Mouse (Mus musculus) CH12.LX (cell line): Measurements from ENCODE around the gene Aes. TPM values are rescaled to one million over a fixed set of nuclear protein-coding genes. Genes with fewer than 3 reads are reported as not detected.
A peak's percentile ranks its signal among the peaks of the same experiment; 100 is the strongest.

Experiments used
- DNase-seq: peaks from one replicate; pipeline ENCODE4 v3.0.0-alpha.2; 2013; ENCODE audit errors: extremely low read depth
- H3K27ac ChIP-seq: 2 replicates; pipeline ENCODE4 v1.5.1; 2012; ENCODE audit warnings: low read depth, mild to moderate bottlenecking, control low read depth, moderate library complexity; ENCODE audit not compliant: insufficient read depth
- H3K27me3 ChIP-seq: replicated peaks from 2 replicates; pipeline ENCODE3; 2012; ENCODE audit warnings: inconsistent platforms
- H3K36me3 ChIP-seq, 2 experiments: replicated peaks in 1 of 2; 2 replicates each; pipeline versions ENCODE3 to v1.6.1; 2012; ENCODE audit warnings: inconsistent platforms in 1 of 2, low read length in 1 of 2, mild to moderate bottlenecking in 1 of 2, mixed read lengths in 1 of 2, moderate library complexity in 1 of 2; ENCODE audit not compliant: control insufficient read depth in 1 of 2, insufficient read depth in 1 of 2
- H3K4me1 ChIP-seq, 2 experiments: 2 replicates each; pipeline ENCODE4 v1.6.1; 2012; ENCODE audit warnings: inconsistent platforms in 1 of 2, moderate library complexity in 1 of 2; ENCODE audit not compliant: insufficient read depth in 2 of 2, control insufficient read depth in 1 of 2
- H3K4me2 ChIP-seq: 2 replicates; pipeline ENCODE4 v1.6.1; 2012; ENCODE audit warnings: low read depth, mild to moderate bottlenecking, control low read depth; ENCODE audit not compliant: poor library complexity, insufficient read depth, severe bottlenecking
- H3K4me3 ChIP-seq, 3 experiments: fragments of 150-350 bp in 1 of 3; sonication (generic) in 1 of 3; replicated peaks in 1 of 3; 2 replicates each; pipeline versions ENCODE3 to v1.5.1; 2011 to 2012; ENCODE audit warnings: low read depth in 2 of 3, low read length in 2 of 3, mild to moderate bottlenecking in 2 of 3, moderate library complexity in 2 of 3, control low read depth in 1 of 3, improper control_type of control experiment in 1 of 3, inconsistent platforms in 1 of 3, mixed read lengths in 1 of 3; ENCODE audit not compliant: poor library complexity in 1 of 3
- H3K79me2 ChIP-seq: replicated peaks from 2 replicates; pipeline ENCODE4 v1.6.1; 2012; ENCODE audit warnings: mild to moderate bottlenecking, moderate library complexity; ENCODE audit not compliant: control insufficient read depth, poor library complexity, insufficient read depth, severe bottlenecking; ENCODE audit errors: extremely low read depth
- H3K9ac ChIP-seq: 2 replicates; pipeline ENCODE4 v1.6.1; 2012; ENCODE audit warnings: low read depth, mild to moderate bottlenecking, control low read depth, moderate library complexity; ENCODE audit not compliant: insufficient read depth
- H3K9me3 ChIP-seq: replicated peaks from 2 replicates; pipeline ENCODE3; 2012; ENCODE audit warnings: low read length, inconsistent platforms, mixed read lengths
- CHD2 ChIP-seq: IDR thresholded peaks from 2 replicates; pipeline ENCODE4 v1.6.1; 2011; ENCODE audit warnings: low read length, improper control_type of control experiment
- CTCF ChIP-seq, 2 experiments: IDR thresholded peaks in 1 of 2; conservative IDR thresholded peaks in 1 of 2; 2 replicates each; pipeline ENCODE4 v1.5.1; 2011 to 2012; ENCODE audit warnings: low read depth in 2 of 2, low read length in 2 of 2, improper control_type of control experiment in 1 of 2, inconsistent platforms in 1 of 2, mild to moderate bottlenecking in 1 of 2, moderate library complexity in 1 of 2
- ELF1 ChIP-seq: IDR thresholded peaks from 2 replicates; pipeline ENCODE4 v1.6.1; 2014; ENCODE audit warnings: low read depth, mild to moderate bottlenecking, inconsistent platforms, low read length, improper control_type of control experiment
- GABPA ChIP-seq: IDR thresholded peaks from 2 replicates; pipeline ENCODE4 v1.6.1; 2012; ENCODE audit warnings: low read depth, low read length, improper control_type of control experiment, inconsistent platforms; ENCODE audit not compliant: insufficient replicate concordance
- MAFK ChIP-seq: IDR thresholded peaks from 2 replicates; pipeline ENCODE4 v1.6.1; 2011; ENCODE audit warnings: low read length, improper control_type of control experiment; ENCODE audit not compliant: insufficient replicate concordance
- NRF1 ChIP-seq: IDR thresholded peaks from 2 replicates; pipeline ENCODE4 v1.6.1; 2014; ENCODE audit warnings: low read depth, mild to moderate bottlenecking, inconsistent platforms, low read length, improper control_type of control experiment, moderate library complexity
- POLR2A ChIP-seq: IDR thresholded peaks from 2 replicates; pipeline ENCODE4 v1.6.1; 2011; ENCODE audit warnings: low read depth, mild to moderate bottlenecking, improper control_type of control experiment, low read length
- ZKSCAN1 ChIP-seq: IDR thresholded peaks from 2 replicates; pipeline ENCODE4 v1.6.1; 2012; ENCODE audit warnings: low read depth, inconsistent platforms, low read length, improper control_type of control experiment, borderline replicate concordance
- ZNF384 ChIP-seq: IDR thresholded peaks from 2 replicates; pipeline ENCODE4 v1.6.1; 2012; ENCODE audit warnings: low read depth, low read length, improper control_type of control experiment, inconsistent platforms
- dilution Hi-C: fragments of 300-500 bp; cut with MboI; formaldehyde crosslinking; loops from 2 replicates; pipeline ENCODE4 v1.14.3; 2020; ENCODE audit warnings: low sequenced_read_pairs; ENCODE audit not compliant: extremely low pct_unique_long_range_greater_than_20kb, extremely low pct_ligation_motif_present
- in situ Hi-C: fragments of 300-500 bp; cut with MboI; formaldehyde crosslinking; loops from 3 replicates; pipeline ENCODE4 v1.14.3; 2019; ENCODE audit warnings: low sequenced_read_pairs, low pct_ligation_motif_present, low pct_unique_long_range_greater_than_20kb, mixed read lengths
- polyA plus RNA-seq: library from polyadenylated mRNA; unstranded; fragments of >175 nt; gene quantifications from 2 replicates; pipeline ENCODE4 v1.2.1, GENCODE M21; 2012; ENCODE audit warnings: low read depth; ENCODE audit not compliant: insufficient read length
- total RNA-seq, 2 experiments: library from RNA; depleted of rRNA; stranded (reverse); fragments of 300-350 nt in 1 of 2; fragments of >200 nt in 1 of 2; gene quantifications; 2 replicates each; pipeline ENCODE4 v1.2.3; 2012 to 2014

The Aes gene
- total and polyA plus RNA-seq, 3 experiments: 11.5 to 114 (median 25.1) TPM

DNA sequence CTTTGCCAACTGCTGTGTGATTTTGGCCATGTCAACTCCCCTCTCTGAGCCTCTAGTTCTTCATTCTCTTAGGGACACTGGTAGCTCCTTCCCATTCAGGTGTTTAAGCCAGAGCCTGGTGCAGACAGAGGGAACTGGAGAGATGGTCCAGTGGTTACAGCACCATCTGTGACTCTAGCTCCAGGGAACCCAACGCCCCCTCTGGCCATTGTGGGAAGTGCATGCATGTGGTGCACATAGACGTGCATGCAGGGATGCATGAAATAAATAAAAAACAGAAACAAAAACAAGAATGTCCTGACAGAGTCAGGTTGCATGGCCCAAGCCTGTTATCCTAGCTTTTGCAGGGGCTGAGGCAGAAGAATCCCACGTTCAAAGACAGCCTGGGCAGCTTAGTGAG is 3.0 kb upstream of the Aes start:
- Histone ChIP-seq H3K27me3 (peaks cover 33% of the 10 kb centered on the region), H3K4me2 (no peak overlapping the region), H3K79me2 (peaks cover 12% of the 10 kb centered on the region; the same call in 1 of the 2 replicates), H3K4me3 (no peak overlapping the region), H3K9me3 (peaks cover 5% of the 10 kb centered on the region), H3K27ac (no peak overlapping the region), H3K9ac (no peak overlapping the region), H3K4me1 (peaks cover 7 to 40% of the 10 kb centered on the region in 2 experiments), H3K36me3 (no peaks in the 10 kb centered on the region)
- no peak for DNase-seq
- dilution Hi-C loops (no loop called here), in situ Hi-C loops (no loop called here)
- TF ChIP-seq NRF1: no peak
- peak; percentile 38 to 40; a peak in 3 of 4 replicates for TF ChIP-seq CTCF (conservative IDR thresholded peaks at IDR 0.05 in 1 of 2, IDR thresholded peaks at IDR 0.05 in 1 of 2; ENCODE audit: low read depth in 2 of 2, low read length in 2 of 2)

DNA sequence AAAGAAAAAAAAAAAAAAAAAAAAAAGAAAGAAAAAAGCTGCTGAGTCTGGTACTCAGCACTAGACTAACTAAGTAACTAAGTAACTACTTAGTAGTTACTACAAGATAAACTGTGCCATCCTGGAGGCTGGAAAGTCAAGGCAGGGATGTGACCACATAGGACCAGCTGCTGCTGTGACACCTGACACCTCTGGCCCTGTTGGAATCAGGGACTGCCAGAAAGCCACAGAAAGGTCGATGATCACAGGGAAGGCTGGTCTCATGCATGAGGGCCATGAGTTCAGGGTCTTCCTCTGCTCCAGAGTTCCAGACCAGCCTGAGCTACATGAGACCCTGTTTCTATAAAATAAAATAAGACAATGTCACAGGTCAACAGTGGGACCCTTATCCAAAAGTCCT is 1.8 kb upstream of the Aes start:
- DNase-seq: no peak
- H3K9me3 ChIP-seq: peaks cover 5% of the 10 kb centered on the region
- H3K4me1 ChIP-seq: peaks cover 8 to 31% of the 10 kb centered on the region in 2 experiments; a peak in 3 of 4 replicates
- H3K79me2 ChIP-seq: peaks cover 14% of the 10 kb centered on the region; the same call in 1 of the 2 replicates
- H3K4me3 ChIP-seq: no peak overlapping the region
- in situ Hi-C loops: no loop called here
- peaks cover 0 to 2% of the 10 kb centered on the region in 2 experiments for H3K36me3 ChIP-seq
- no peak overlapping the region for H3K9ac ChIP-seq
- TF ChIP-seq ZKSCAN1 (no peak), MAFK (no peak), ZNF384 (0 out of 2 replicates have a peak, but pooled peaks have one; percentile 4), GABPA (no peak)
- no peak overlapping the region for H3K27ac ChIP-seq
- dilution Hi-C loops: no loop called here
- peaks cover 41% of the 10 kb centered on the region for H3K27me3 ChIP-seq
- H3K4me2 ChIP-seq: no peak overlapping the region

DNA sequence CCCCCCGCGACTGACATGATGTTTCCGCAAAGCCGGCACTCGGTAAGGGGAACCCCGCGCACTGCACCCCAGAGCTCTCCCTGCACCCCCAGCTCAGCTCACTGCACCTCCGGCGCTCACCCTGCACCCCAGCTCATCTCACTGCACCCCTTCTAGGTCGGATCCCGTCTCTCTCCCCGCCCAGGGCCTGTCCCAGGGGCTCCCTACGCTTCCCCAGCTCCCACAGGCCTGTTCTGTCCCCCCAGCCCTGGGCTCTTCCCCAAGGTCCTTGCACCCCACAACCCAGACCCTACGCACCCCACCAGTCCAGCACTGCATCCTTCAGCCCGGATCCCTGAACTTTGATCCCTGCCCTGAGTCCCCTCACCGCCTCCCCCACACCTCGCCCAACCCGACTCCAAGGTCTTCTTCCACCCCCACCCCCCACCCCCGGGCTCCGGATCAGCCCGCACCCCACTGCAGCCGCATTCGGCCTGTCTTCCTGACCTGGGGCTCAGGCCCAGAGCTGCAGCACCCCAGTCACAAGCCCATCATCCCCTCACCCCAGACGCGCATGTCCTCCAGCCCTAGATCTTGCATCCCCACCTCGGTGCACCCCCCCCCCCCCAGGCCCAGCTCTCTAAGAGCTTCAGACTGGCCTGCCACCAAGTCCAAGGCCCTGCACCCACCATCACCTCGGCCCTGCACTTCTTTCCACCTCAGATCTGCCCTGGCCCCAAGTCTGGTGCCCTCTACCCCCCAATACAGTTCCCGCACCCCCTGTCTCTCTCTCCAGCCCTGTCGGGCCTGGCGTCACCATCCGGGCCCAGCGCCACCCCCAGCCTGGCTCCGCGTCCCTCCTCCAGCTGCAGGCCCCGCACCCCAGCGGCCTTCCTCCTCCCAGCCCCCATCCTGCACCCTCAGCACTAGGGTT is 595 bp downstream of the Aes start:
- H3K27me3 ChIP-seq: peaks cover 63% of the 10 kb centered on the region
- H3K79me2 ChIP-seq: peaks cover 14% of the 10 kb centered on the region; the same call in 1 of the 2 replicates
- peaks cover 0 to 11% of the 10 kb centered on the region in 2 experiments for H3K36me3 ChIP-seq
- TF ChIP-seq ELF1 (0 out of 2 replicates have a peak, but pooled peaks have one; percentile 18), POLR2A (peak; percentile 33; the same call in 1 of the 2 replicates), ZNF384 (no peak), NRF1 (0 out of 2 replicates have a peak, but pooled peaks have one; percentile 32), CHD2 (peak; percentile 54; the same call in 1 of the 2 replicates)
- H3K27ac ChIP-seq: peak overlapping the region; percentile 30; the same call in 1 of the 2 replicates
- DNase-seq: no peak
- peaks cover 5 to 16% of the 10 kb centered on the region in 2 experiments; a peak in 3 of 4 replicates for H3K4me1 ChIP-seq
- H3K4me2 ChIP-seq: peak overlapping the region; percentile 84
- peak overlapping the region; percentile 47 to 80 (median 76) for H3K4me3 ChIP-seq
- peak overlapping the region; percentile 75 for H3K9ac ChIP-seq
- peaks cover 5% of the 10 kb centered on the region for H3K9me3 ChIP-seq
- in situ Hi-C loops: loop anchor here (5.0 kb wide), 1 partner anchor 42 kb away; the partner anchor contains the start of gene Tle6
- dilution Hi-C loops: no loop called here
